Mouse (Mus musculus) hindbrain, embryonic 11.5 days (tissue): ENCODE measurements around the gene Ccdc171. TPM values are rescaled to one million over a fixed set of nuclear protein-coding genes. Genes with fewer than 3 reads are reported as not detected.
"Not testable (repeated sequence)": the region's sequence is repeated elsewhere in the genome, so short reads cannot be mapped to it uniquely, and the experiment has no call there.

Experiments used
- ATAC-seq: fragments of 200-750 bp; cut with Nextera tagmentation; 2 replicates; pipeline ENCODE4 v1.8.0; 2017; ENCODE audit warnings: mild to moderate bottlenecking, moderate TSS enrichment, moderate library complexity; ENCODE audit not compliant: low FRiP score
- DNase-seq: peaks from one replicate; pipeline ENCODE4 v3.0.0-alpha.2; 2015; ENCODE audit warnings: low spot score
- H3K27ac ChIP-seq: fragments of 300-500 bp; sonication (generic); 2 replicates; pipeline ENCODE4 v1.5.1; 2014; ENCODE audit warnings: mild to moderate bottlenecking, low read depth, low read length
- H3K27me3 ChIP-seq: fragments of 300-500 bp; sonication (generic); 2 replicates; pipeline ENCODE4 v1.6.1; 2014; ENCODE audit warnings: mild to moderate bottlenecking, low read length, moderate library complexity, mixed read lengths; ENCODE audit not compliant: control insufficient read depth, insufficient read depth
- H3K36me3 ChIP-seq: fragments of 300-500 bp; sonication (generic); 2 replicates; pipeline ENCODE4 v1.6.1; 2014; ENCODE audit warnings: mild to moderate bottlenecking, low read length, moderate library complexity, mixed read lengths; ENCODE audit not compliant: control insufficient read depth, insufficient read depth
- H3K4me1 ChIP-seq: fragments of 300-500 bp; sonication (generic); replicated peaks from 2 replicates; pipeline ENCODE4 v1.6.1; 2014; ENCODE audit warnings: low read length, mixed read lengths; ENCODE audit not compliant: control insufficient read depth, insufficient read depth
- H3K4me2 ChIP-seq: fragments of 300-500 bp; sonication (generic); replicated peaks from 2 replicates; pipeline ENCODE4 v1.6.1; 2014; ENCODE audit warnings: mild to moderate bottlenecking, low read depth, low read length
- H3K4me3 ChIP-seq: fragments of 300-500 bp; sonication (generic); 2 replicates; pipeline ENCODE4 v1.5.1; 2014; ENCODE audit warnings: low read depth, low read length
- H3K9ac ChIP-seq: fragments of 300-500 bp; sonication (generic); 2 replicates; pipeline ENCODE4 v1.6.1; 2014; ENCODE audit warnings: low read depth, low read length
- H3K9me3 ChIP-seq: fragments of 300-500 bp; sonication (generic); 2 replicates; pipeline ENCODE4 v1.6.1; 2016; ENCODE audit warnings: low read length; ENCODE audit not compliant: control insufficient read depth
- WGBS: fragments of 180-500 bp; shearing (Covaris S2); extraction: QIAGEN DNeasy Blood & Tissue Kit; methylation state at CpG from one replicate; pipeline ENCODE4 v1.1.7; 2014; 5-methylcytosine and 5-hydroxymethylcytosine counted together
- polyA plus RNA-seq: library from polyadenylated mRNA; unstranded; fragments of >200 nt; fragmentation: Nextera tagmentation; extraction: Ambion mirVana; gene quantifications from 2 replicates; pipeline ENCODE4 v1.2.1, GENCODE M21; 2014

Gene Ccdc171
- polyA plus RNA-seq, 1 experiment from 2014 or later = 4.5 TPM

- no peak overlapping the region for H3K4me3 ChIP-seq
- H3K9ac ChIP-seq = no peak overlapping the region
- H3K27me3 ChIP-seq = no peaks in the 10 kb centered on the region
- H3K4me1 ChIP-seq = peaks cover 2% of the 10 kb centered on the region; the same call in 1 of the 2 replicates
- no peak overlapping the region for H3K4me2 ChIP-seq
- ATAC-seq (no peak), DNase-seq (no peak)
- H3K9me3 ChIP-seq = no peaks in the 10 kb centered on the region
- no peak overlapping the region for H3K27ac ChIP-seq
- no peaks in the 10 kb centered on the region for H3K36me3 ChIP-seq
Measured at GRCm38 (mm10) chr4:83519807-83520206, 5.5 kb upstream of the Ccdc171 start.

GRCm38 (mm10) chr4:83520308-83520707 lies 5.0 kb upstream of the Ccdc171 start:
- H3K9ac ChIP-seq = no peak overlapping the region
- WGBS = 86% methylated on average over 4 of the region's 4 CpGs
- ATAC-seq = no peak

GRCm38 (mm10) chr4:83522066-83522465 lies 3.3 kb upstream of the Ccdc171 start:
- Histone ChIP-seq H3K27me3 (no peaks in the 10 kb centered on the region), H3K4me3 (no peak overlapping the region), H3K36me3 (no peaks in the 10 kb centered on the region), H3K4me1 (peaks cover 2% of the 10 kb centered on the region; the same call in 1 of the 2 replicates), H3K9ac (no peak overlapping the region), H3K27ac (no peak overlapping the region), H3K4me2 (no peak overlapping the region), H3K9me3 (no peaks in the 10 kb centered on the region)
- ATAC-seq = no peak
- DNase-seq = peak; percentile 23
- WGBS = 47% methylated on average over 5 of the region's 5 CpGs

More at GRCm38 (mm10) chr4:83520308-83520707, 5.0 kb upstream of the Ccdc171 start:
- Histone ChIP-seq H3K4me3 (no peak overlapping the region), H3K4me2 (no peak overlapping the region), H3K36me3 (no peaks in the 10 kb centered on the region), H3K9me3 (no peaks in the 10 kb centered on the region), H3K27me3 (no peaks in the 10 kb centered on the region), H3K27ac (no peak overlapping the region), H3K4me1 (peaks cover 2% of the 10 kb centered on the region; the same call in 1 of the 2 replicates)
- DNase-seq = no peak

- Histone ChIP-seq H3K9ac (peak overlapping the region; percentile 93), H3K9me3 (no peaks in the 10 kb centered on the region), H3K27me3 (no peaks in the 10 kb centered on the region), H3K4me3 (peak overlapping the region; percentile 66), H3K27ac (peak overlapping the region; percentile 99), H3K4me2 (peak overlapping the region; percentile 53), H3K36me3 (no peaks in the 10 kb centered on the region), H3K4me1 (peaks cover 2% of the 10 kb centered on the region; the same call in 1 of the 2 replicates)
- no peak for DNase-seq
- ATAC-seq = 0 out of 2 replicates have a peak, but pooled peaks have one; percentile 1
- WGBS = 9% methylated on average over 6 of the region's 6 CpGs
Measured at GRCm38 (mm10) chr4:83524456-83524842, 896 bp upstream of the Ccdc171 start.

- peak overlapping the region; percentile 66 for H3K4me3 ChIP-seq
- peak overlapping the region; percentile 63 for H3K9ac ChIP-seq
- H3K4me2 ChIP-seq = peak overlapping the region; percentile 82
- H3K4me1 ChIP-seq = peaks cover 2% of the 10 kb centered on the region; the same call in 1 of the 2 replicates
- DNase-seq (no peak), ATAC-seq (no peak; the same call in 1 of the 2 replicates)
- WGBS = under 1% methylated on average over 18 of the region's 18 CpGs
- H3K36me3 ChIP-seq = no peaks in the 10 kb centered on the region
- peak overlapping the region; percentile 54; the same call in 1 of the 2 replicates for H3K27ac ChIP-seq
- no peaks in the 10 kb centered on the region for H3K9me3 ChIP-seq
- H3K27me3 ChIP-seq = no peaks in the 10 kb centered on the region
Measured at GRCm38 (mm10) chr4:83525690-83526055, 328 bp downstream of the Ccdc171 start.

- DNase-seq = peak; percentile 12
- Histone ChIP-seq H3K27me3 (no peaks in the 10 kb centered on the region), H3K4me3 (peak overlapping the region; percentile 66), H3K4me1 (peaks cover 2% of the 10 kb centered on the region; the same call in 1 of the 2 replicates), H3K4me2 (peak overlapping the region; percentile 82; the same call in 1 of the 2 replicates), H3K27ac (no peak overlapping the region), H3K9me3 (no peaks in the 10 kb centered on the region), H3K36me3 (no peaks in the 10 kb centered on the region), H3K9ac (no peak overlapping the region)
- ATAC-seq = no peak
- WGBS = 11% methylated on average over 13 of the region's 13 CpGs
Measured at GRCm38 (mm10) chr4:83526270-83526987, 1.1 kb downstream of the Ccdc171 start.

- Histone ChIP-seq H3K4me2 (no peak overlapping the region), H3K27ac (no peak overlapping the region), H3K4me3 (no peak overlapping the region), H3K27me3 (no peaks in the 10 kb centered on the region), H3K9ac (no peak overlapping the region), H3K4me1 (peaks cover 2% of the 10 kb centered on the region; the same call in 1 of the 2 replicates), H3K9me3 (no peaks in the 10 kb centered on the region), H3K36me3 (no peaks in the 10 kb centered on the region)
- 66% methylated on average over 6 of the region's 6 CpGs for WGBS
- ATAC-seq (no peak), DNase-seq (no peak)
Measured at GRCm38 (mm10) chr4:83526988-83527334, 1.6 kb downstream of the Ccdc171 start.

- H3K9ac ChIP-seq = no peak overlapping the region
- H3K9me3 ChIP-seq = no peaks in the 10 kb centered on the region
- ATAC-seq = no peak
- no peaks in the 10 kb centered on the region for H3K27me3 ChIP-seq
- no peak overlapping the region for H3K4me3 ChIP-seq
- no peaks in the 10 kb centered on the region for H3K36me3 ChIP-seq
- H3K4me2 ChIP-seq = no peak overlapping the region
- DNase-seq = peak; percentile 58
- H3K4me1 ChIP-seq = peaks cover 2% of the 10 kb centered on the region; the same call in 1 of the 2 replicates
- no peak overlapping the region for H3K27ac ChIP-seq
Measured at GRCm38 (mm10) chr4:83527921-83528320, 2.6 kb downstream of the Ccdc171 start.

GRCm38 (mm10) chr4:83530060-83530459 lies 4.7 kb downstream of the Ccdc171 start:
- H3K9me3 ChIP-seq, ATAC-seq, H3K4me1 ChIP-seq, H3K9ac ChIP-seq, H3K36me3 ChIP-seq, H3K27me3 ChIP-seq, H3K27ac ChIP-seq, H3K4me2 ChIP-seq, H3K4me3 ChIP-seq, DNase-seq: not testable (repeated sequence)
- 97% methylated on average over 4 of the region's 4 CpGs for WGBS
